Mouse (Mus musculus) heart, adult 2 months (tissue): ENCODE data around the gene Mrtfa. TPM values are rescaled to one million over a fixed set of nuclear protein-coding genes. Genes with fewer than 3 reads are reported as not detected.

Experiments
- DNase-seq, 2 experiments: peaks; one replicate each; pipeline ENCODE4 v3.0.0; 2021
- H3K27ac ChIP-seq: fragments of 200-600 bp; 2 replicates; pipeline ENCODE4 v1.8.1; 2022
- H3K27me3 ChIP-seq: fragments of 200-500 bp; 2 replicates; pipeline ENCODE4 v1.6.1; 2012; ENCODE audit warnings: mild to moderate bottlenecking, low read length, inconsistent platforms, mixed read lengths; ENCODE audit not compliant: control insufficient read depth, insufficient read depth
- H3K36me3 ChIP-seq: fragments of 200-500 bp; 2 replicates; pipeline ENCODE4 v1.6.1; 2012; ENCODE audit warnings: low read length, inconsistent platforms; ENCODE audit not compliant: control insufficient read depth, insufficient read depth
- H3K4me1 ChIP-seq: fragments of 200-500 bp; 2 replicates; pipeline ENCODE4 v1.6.1; 2011; ENCODE audit warnings: low read length; ENCODE audit not compliant: control insufficient read depth, insufficient read depth
- H3K4me3 ChIP-seq: fragments of 200-600 bp; 2 replicates; pipeline ENCODE4 v1.8.1; 2022
- H3K79me2 ChIP-seq: fragments of 200-500 bp; replicated peaks from 2 replicates; pipeline ENCODE4 v1.6.1; 2012; ENCODE audit warnings: mild to moderate bottlenecking, inconsistent platforms, low read length, moderate library complexity, mixed read lengths; ENCODE audit not compliant: control insufficient read depth, insufficient read depth
- H3K9ac ChIP-seq: fragments of 200-500 bp; 2 replicates; pipeline ENCODE4 v1.6.1; 2012; ENCODE audit warnings: low read depth, mild to moderate bottlenecking, control low read depth, inconsistent platforms, low read length, mixed read lengths
- CTCF ChIP-seq: fragments of 200-600 bp; IDR thresholded peaks from 2 replicates; pipeline ENCODE4 v1.8.1; 2022; ENCODE audit warnings: antibody characterized with exemption, mild to moderate bottlenecking, moderate library complexity
- EP300 ChIP-seq: fragments of 200-500 bp; IDR thresholded peaks from 2 replicates; pipeline ENCODE4 v1.6.1; 2011; ENCODE audit warnings: low read depth, low read length, control low read depth; ENCODE audit not compliant: insufficient read depth
- POLR2A ChIP-seq: fragments of 200-500 bp; IDR thresholded peaks from 2 replicates; pipeline ENCODE4 v1.6.1; 2011; ENCODE audit warnings: mild to moderate bottlenecking, low read depth, low read length, control low read depth; ENCODE audit not compliant: insufficient read depth
- WGBS: fragments of 180-500 bp; shearing (Covaris S2); methylation state at CpG from one replicate; pipeline ENCODE4 v1.1.7; 2018; 5-methylcytosine and 5-hydroxymethylcytosine counted together
- intact Hi-C: fragments of 180-260 bp; cut with DNase I; formaldehyde crosslinking; loops from one replicate; pipeline ENCODE4 v1.15.1; 2025
- polyA plus RNA-seq: library from polyadenylated mRNA; depleted of rRNA; stranded (reverse); fragments of >200 nt; gene quantifications from 2 replicates; pipeline ENCODE4 v1.2.3, GENCODE M21; 2012
- total RNA-seq, 2 experiments: library from RNA; stranded (reverse); gene quantifications; 2 replicates each; pipeline ENCODE4 v1.2.3; 2021

Gene Mrtfa
- total and polyA plus RNA-seq, 3 experiments: 7.2 to 11.0 (median 9.0) TPM

DNA sequence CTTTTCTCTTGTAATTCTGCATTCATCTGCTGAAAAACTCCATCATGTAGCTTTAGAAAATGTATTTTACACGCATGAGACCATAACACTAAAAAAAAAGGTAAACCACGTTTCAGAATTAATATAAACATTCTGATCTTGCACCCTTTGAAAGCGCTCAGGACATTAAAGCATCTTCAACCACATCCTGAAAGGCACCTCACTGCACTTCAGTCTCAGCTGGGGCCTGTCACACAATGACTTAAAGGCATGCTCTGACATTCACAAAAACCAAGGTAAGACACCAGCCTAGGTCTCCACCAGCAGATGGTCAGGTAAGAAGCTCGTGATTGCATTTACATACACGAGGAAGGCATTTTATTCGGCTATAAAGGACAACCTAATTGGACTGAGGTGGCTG lies 92.7 kb downstream of the Mrtfa start:
- 90% methylated on average over 6 of the region's 6 CpGs for WGBS
- intact Hi-C loops: no loop called here
- no peak overlapping the region for H3K27ac ChIP-seq

DNA sequence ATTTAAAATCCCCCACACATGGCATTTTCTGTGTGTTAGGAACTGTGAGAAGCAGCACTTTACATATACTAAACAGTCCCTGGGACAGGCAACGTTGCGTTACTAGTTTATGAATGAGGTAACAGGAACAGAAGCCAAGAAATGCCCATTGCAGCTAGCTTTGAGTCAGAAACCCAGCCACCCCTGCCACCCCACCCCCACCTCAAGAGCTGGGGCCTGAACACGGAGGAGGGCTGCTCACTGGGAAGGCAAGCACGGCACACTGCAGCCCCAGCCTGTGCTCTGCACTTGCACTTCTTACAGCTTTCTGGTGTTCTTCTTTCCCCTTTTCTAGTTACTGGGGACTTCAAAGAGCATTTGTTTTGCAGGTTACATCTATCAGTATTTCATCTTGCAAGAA lies 93.1 kb downstream of the Mrtfa start:
- intact Hi-C loops: no loop called here
- WGBS: 46% methylated on average over 4 of the region's 4 CpGs
- Histone ChIP-seq H3K36me3 (no peaks in the 10 kb centered on the region), H3K79me2 (peaks cover 2% of the 10 kb centered on the region; the same call in 1 of the 2 replicates), H3K9ac (no peak overlapping the region), H3K27me3 (no peaks in the 10 kb centered on the region), H3K4me3 (no peak overlapping the region), H3K27ac (no peak overlapping the region), H3K4me1 (peaks cover 5% of the 10 kb centered on the region)
- TF ChIP-seq POLR2A (no peak), EP300 (no peak), CTCF (no peak)
- DNase-seq: no peak

More for the DNA sequence above, 92.7 kb downstream of the Mrtfa start:
- Histone ChIP-seq H3K27me3 (no peaks in the 10 kb centered on the region), H3K79me2 (peaks cover 2% of the 10 kb centered on the region; the same call in 1 of the 2 replicates), H3K4me1 (peaks cover 5% of the 10 kb centered on the region), H3K9ac (no peak overlapping the region), H3K4me3 (no peak overlapping the region), H3K36me3 (no peaks in the 10 kb centered on the region)
- TF ChIP-seq EP300: no peak
- no peak for TF ChIP-seq CTCF
- no peak for TF ChIP-seq POLR2A
- no peak for DNase-seq

DNA sequence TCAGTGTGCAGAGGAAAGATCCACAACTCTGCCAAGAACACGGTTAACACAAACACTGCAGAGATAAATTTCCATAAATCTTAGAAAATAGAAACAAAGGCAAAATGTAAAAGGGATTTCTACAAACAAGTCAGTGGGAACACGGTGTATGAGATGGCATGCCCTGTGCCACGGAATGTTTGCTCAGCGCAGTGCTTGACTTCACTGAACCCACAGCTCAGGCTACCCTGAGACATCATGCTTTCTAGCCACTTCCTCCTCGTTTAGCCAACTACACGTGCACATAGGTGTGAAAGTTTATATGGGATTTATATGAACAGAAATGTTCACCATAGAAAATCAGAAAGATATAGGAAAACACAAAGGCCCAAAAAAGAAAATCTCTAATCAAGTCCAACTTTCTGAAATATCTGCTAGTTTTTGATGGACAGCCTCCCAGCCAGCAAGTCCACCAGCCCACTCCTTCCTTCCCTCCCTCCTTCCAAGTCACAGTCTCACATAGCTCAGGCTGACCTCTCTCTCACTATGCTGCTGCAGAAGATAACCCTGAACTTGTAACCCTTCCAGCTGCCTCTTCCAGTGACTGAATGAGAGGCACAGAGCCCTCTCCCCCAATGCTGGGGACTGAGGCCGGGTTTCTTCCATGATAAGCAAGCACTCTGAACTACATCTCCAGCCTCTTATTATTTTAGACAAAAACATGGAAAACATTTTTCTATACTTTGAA lies 94.1 kb downstream of the Mrtfa start:
- Histone ChIP-seq H3K4me3 (no peak overlapping the region), H3K4me1 (peaks cover 5% of the 10 kb centered on the region), H3K79me2 (peaks cover 2% of the 10 kb centered on the region; the same call in 1 of the 2 replicates), H3K36me3 (no peaks in the 10 kb centered on the region), H3K27me3 (no peaks in the 10 kb centered on the region), H3K9ac (no peak overlapping the region), H3K27ac (no peak overlapping the region)
- no peak for DNase-seq
- 54% methylated on average over 7 of the region's 7 CpGs for WGBS
- no peak for TF ChIP-seq EP300
- TF ChIP-seq CTCF: no peak
- no peak for TF ChIP-seq POLR2A
- intact Hi-C loops: no loop called here

DNA sequence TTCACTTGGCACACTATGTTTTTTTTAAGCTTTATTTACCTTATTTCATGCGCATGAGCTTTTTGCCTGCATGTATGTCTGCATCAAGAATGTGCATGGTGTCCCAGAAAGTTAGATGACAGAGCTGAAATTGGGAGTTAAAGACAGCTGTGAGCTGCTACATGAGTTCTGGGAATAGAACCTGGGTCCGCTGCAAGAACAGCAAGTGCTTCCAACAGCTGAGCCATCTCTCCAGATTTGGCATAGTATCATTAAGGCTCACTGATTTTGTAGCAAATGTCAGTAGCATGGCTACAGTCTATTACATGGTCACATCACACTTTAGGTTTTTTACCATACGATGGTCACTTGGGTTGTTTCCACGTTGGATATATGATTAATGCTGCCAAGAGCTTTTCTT lies 97.5 kb downstream of the Mrtfa start:
- H3K4me1 ChIP-seq: peaks cover 3% of the 10 kb centered on the region; the same call in 1 of the 2 replicates
- no peak overlapping the region for H3K4me3 ChIP-seq
- no peak overlapping the region for H3K27ac ChIP-seq
- no peaks in the 10 kb centered on the region for H3K36me3 ChIP-seq
- H3K9ac ChIP-seq: no peak overlapping the region
- TF ChIP-seq POLR2A (no peak), CTCF (no peak), EP300 (no peak)
- DNase-seq: no peak
- no peaks in the 10 kb centered on the region for H3K79me2 ChIP-seq
- intact Hi-C loops: no loop called here
- H3K27me3 ChIP-seq: no peaks in the 10 kb centered on the region
- WGBS: 81% methylated on average over 4 of the region's 4 CpGs

DNA sequence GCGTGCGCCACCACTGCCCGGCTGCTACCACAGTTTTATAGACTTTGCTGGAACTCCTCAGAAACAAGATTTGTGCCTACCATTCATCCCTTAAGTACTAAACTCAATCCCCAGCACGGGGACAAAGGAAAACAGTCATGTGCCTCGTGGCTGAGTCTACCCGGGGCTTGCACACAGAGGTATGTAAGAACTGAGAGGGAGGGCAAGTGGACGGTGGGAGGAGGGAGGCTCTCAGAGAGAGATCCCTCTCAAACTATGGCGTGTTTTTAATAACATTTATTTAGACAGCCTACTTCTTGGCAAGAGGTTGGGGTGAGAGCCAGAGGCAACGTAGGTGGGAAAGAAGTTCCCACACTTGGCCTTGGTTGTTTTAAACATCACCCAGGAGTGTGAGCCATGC lies 98.8 kb downstream of the Mrtfa start:
- no peak overlapping the region for H3K27ac ChIP-seq
- no peak for DNase-seq
- no peak overlapping the region for H3K9ac ChIP-seq
- intact Hi-C loops: no loop called here
- TF ChIP-seq CTCF (no peak), POLR2A (no peak), EP300 (no peak)
- no peak overlapping the region for H3K4me3 ChIP-seq
- peaks cover 10% of the 10 kb centered on the region for H3K4me1 ChIP-seq
- 74% methylated on average over 9 of the region's 9 CpGs for WGBS
- no peaks in the 10 kb centered on the region for H3K36me3 ChIP-seq
- H3K79me2 ChIP-seq: no peaks in the 10 kb centered on the region
- no peaks in the 10 kb centered on the region for H3K27me3 ChIP-seq

DNA sequence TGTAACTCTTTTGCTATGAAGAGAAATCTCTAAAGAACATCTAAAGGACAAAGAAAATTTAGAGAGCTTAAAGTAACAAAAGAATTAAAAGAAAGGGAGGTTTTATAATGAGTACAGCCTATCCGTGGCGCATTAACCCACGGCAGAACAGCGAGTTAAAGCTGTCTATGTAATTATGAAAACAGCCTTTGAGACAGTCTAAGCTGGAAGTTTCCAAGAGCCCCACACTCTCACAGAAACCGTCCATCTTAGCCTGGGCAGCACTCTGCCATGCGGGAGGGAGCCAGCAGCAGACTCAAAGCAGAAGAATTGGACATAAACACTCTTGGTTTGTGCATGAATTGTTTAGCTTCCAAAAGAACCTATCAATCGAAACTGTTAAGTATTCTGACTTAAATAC lies 103.0 kb downstream of the Mrtfa start:
- Histone ChIP-seq H3K27me3 (no peaks in the 10 kb centered on the region), H3K27ac (peak overlapping the region; percentile 70), H3K9ac (no peak overlapping the region), H3K4me3 (no peak overlapping the region), H3K36me3 (no peaks in the 10 kb centered on the region), H3K4me1 (peaks cover 13% of the 10 kb centered on the region), H3K79me2 (no peaks in the 10 kb centered on the region; the same call in 1 of the 2 replicates)
- 66% methylated on average over 7 of the region's 7 CpGs for WGBS
- DNase-seq: no peak
- intact Hi-C loops: no loop called here
- TF ChIP-seq CTCF (no peak), EP300 (no peak), POLR2A (no peak)
